Mouse (Mus musculus): ENCODE measurements around the gene Aoah. TPM values are rescaled to one million over a fixed set of nuclear protein-coding genes. Genes with fewer than 3 reads are reported as not detected.

Gene Aoah
- total and polyA plus RNA-seq, 3 experiments, result 0.17 TPM; not detected in 2

- H3K4me1 ChIP-seq (ENCODE audit: control insufficient read depth in 1 of 2, insufficient read depth in 2 of 2), result no peaks in the 10 kb centered on the region
- H3K9ac ChIP-seq (ENCODE audit: insufficient read depth, low read depth), result no peak overlapping the region
- no peaks in the 10 kb centered on the region for H3K79me2 ChIP-seq (replicated peaks; ENCODE audit: control insufficient read depth, extremely low read depth, insufficient read depth, poor library complexity, severe bottlenecking)
- no peaks in the 10 kb centered on the region for H3K36me3 ChIP-seq (replicated peaks in 1 of 2; ENCODE audit: control insufficient read depth in 1 of 2, insufficient read depth in 1 of 2, low read length in 1 of 2)
- in situ Hi-C loops (cut with MboI; ENCODE audit: low pct_ligation_motif_present, low pct_unique_long_range_greater_than_20kb, low sequenced_read_pairs) (no loop called here), dilution Hi-C loops (cut with MboI; ENCODE audit: extremely low pct_ligation_motif_present, extremely low pct_unique_long_range_greater_than_20kb, low sequenced_read_pairs) (no loop called here)
- no peak overlapping the region for H3K27ac ChIP-seq (ENCODE audit: insufficient read depth, low read depth)
- TF ChIP-seq ZNF384 (IDR thresholded peaks at IDR 0.05; ENCODE audit: low read depth, low read length) (no peak), GABPA (IDR thresholded peaks at IDR 0.05; ENCODE audit: insufficient replicate concordance, low read depth, low read length) (no peak), USF1 (IDR thresholded peaks at IDR 0.05; ENCODE audit: low read depth, low read length) (no peak), MEF2A (IDR thresholded peaks at IDR 0.05; ENCODE audit: borderline replicate concordance, low read depth, low read length) (no peak), JUN (IDR thresholded peaks at IDR 0.05; ENCODE audit: insufficient read depth, low read depth, low read length) (no peak), SIN3A (IDR thresholded peaks at IDR 0.05; ENCODE audit: low read length) (no peak), HCFC1 (IDR thresholded peaks at IDR 0.05; ENCODE audit: low read depth, low read length) (no peak), POLR2A (IDR thresholded peaks at IDR 0.05; ENCODE audit: low read depth, low read length) (no peak), PAX5 (IDR thresholded peaks at IDR 0.05; ENCODE audit: low read length) (no peak), SMC3 (IDR thresholded peaks at IDR 0.05; ENCODE audit: low read depth, low read length) (no peak), NELFE (IDR thresholded peaks at IDR 0.05; ENCODE audit: low read depth, low read length) (no peak), UBTF (IDR thresholded peaks at IDR 0.05; ENCODE audit: low read depth, low read length) (no peak), TBP (conservative IDR thresholded peaks at IDR 0.05; ENCODE audit: low read depth, low read length) (no peak), USF2 (conservative IDR thresholded peaks at IDR 0.05; ENCODE audit: low read depth, low read length) (no peak), NRF1 (IDR thresholded peaks at IDR 0.05; ENCODE audit: low read depth, low read length) (no peak)
- H3K4me3 ChIP-seq (replicated peaks in 1 of 3; ENCODE audit: low read depth in 2 of 3, low read length in 2 of 3, poor library complexity in 1 of 3), result no peak overlapping the region
- H3K4me2 ChIP-seq (ENCODE audit: insufficient read depth, low read depth, poor library complexity, severe bottlenecking), result no peak overlapping the region
- no peaks in the 10 kb centered on the region for H3K9me3 ChIP-seq (replicated peaks; ENCODE audit: low read length)
- no peak for DNase-seq (ENCODE audit: extremely low read depth)
- H3K27me3 ChIP-seq (replicated peaks), result no peaks in the 10 kb centered on the region
Observed at GRCm38 (mm10) chr13:21005642-21006320, 211.9 kb downstream of the Aoah start.

- Histone ChIP-seq H3K4me3 (replicated peaks in 1 of 3; ENCODE audit: low read depth in 2 of 3, low read length in 2 of 3, poor library complexity in 1 of 3) (no peak overlapping the region), H3K9me3 (replicated peaks; ENCODE audit: low read length) (no peaks in the 10 kb centered on the region), H3K4me2 (ENCODE audit: insufficient read depth, low read depth, poor library complexity, severe bottlenecking) (no peak overlapping the region), H3K9ac (ENCODE audit: insufficient read depth, low read depth) (no peak overlapping the region), H3K27ac (ENCODE audit: insufficient read depth, low read depth) (no peak overlapping the region), H3K4me1 (ENCODE audit: control insufficient read depth in 1 of 2, insufficient read depth in 2 of 2) (no peaks in the 10 kb centered on the region), H3K79me2 (replicated peaks; ENCODE audit: control insufficient read depth, extremely low read depth, insufficient read depth, poor library complexity, severe bottlenecking) (no peaks in the 10 kb centered on the region), H3K36me3 (replicated peaks in 1 of 2; ENCODE audit: control insufficient read depth in 1 of 2, insufficient read depth in 1 of 2, low read length in 1 of 2) (no peaks in the 10 kb centered on the region), H3K27me3 (replicated peaks) (no peaks in the 10 kb centered on the region)
- dilution Hi-C loops (cut with MboI; ENCODE audit: extremely low pct_ligation_motif_present, extremely low pct_unique_long_range_greater_than_20kb, low sequenced_read_pairs), result no loop called here
- in situ Hi-C loops (cut with MboI; ENCODE audit: low pct_ligation_motif_present, low pct_unique_long_range_greater_than_20kb, low sequenced_read_pairs), result no loop called here
- no peak for TF ChIP-seq TCF12 (IDR thresholded peaks at IDR 0.05; ENCODE audit: low read depth, low read length)
- TF ChIP-seq MXI1 (IDR thresholded peaks at IDR 0.05; ENCODE audit: low read depth, low read length), result no peak
- TF ChIP-seq NRF1 (IDR thresholded peaks at IDR 0.05; ENCODE audit: low read depth, low read length), result no peak
- TF ChIP-seq MYC (IDR thresholded peaks at IDR 0.05; ENCODE audit: low read depth, low read length), result no peak
- TF ChIP-seq NELFE (IDR thresholded peaks at IDR 0.05; ENCODE audit: low read depth, low read length), result no peak
- no peak for TF ChIP-seq MEF2A (IDR thresholded peaks at IDR 0.05; ENCODE audit: borderline replicate concordance, low read depth, low read length)
- no peak for TF ChIP-seq KAT2A (IDR thresholded peaks at IDR 0.05; ENCODE audit: insufficient replicate concordance, low read length)
- TF ChIP-seq ZKSCAN1 (IDR thresholded peaks at IDR 0.05; ENCODE audit: borderline replicate concordance, low read depth, low read length), result no peak
- TF ChIP-seq CTCF (conservative IDR thresholded peaks at IDR 0.05 in 1 of 2, IDR thresholded peaks at IDR 0.05 in 1 of 2; ENCODE audit: low read depth in 2 of 2, low read length in 2 of 2), result no peak
- no peak for TF ChIP-seq UBTF (IDR thresholded peaks at IDR 0.05; ENCODE audit: low read depth, low read length)
- no peak for TF ChIP-seq ETS1 (conservative IDR thresholded peaks at IDR 0.05; ENCODE audit: low read depth, low read length)
- TF ChIP-seq USF1 (IDR thresholded peaks at IDR 0.05; ENCODE audit: low read depth, low read length), result no peak
- no peak for TF ChIP-seq RCOR1 (conservative IDR thresholded peaks at IDR 0.05; ENCODE audit: low read depth, low read length)
- DNase-seq (ENCODE audit: extremely low read depth), result no peak
Observed at GRCm38 (mm10) chr13:21006321-21006653, 212.4 kb downstream of the Aoah start.

All from CH12.LX (cell line).